Mouse (Mus musculus) layer of hippocampus, adult 9-11 months (tissue): ENCODE results near the gene Ass1.
A peak's percentile ranks its signal among the peaks of the same experiment; 100 is the strongest.

Source experiments
- DNase-seq: peaks from one replicate; pipeline ENCODE4 v3.0.0; 2022

The Ass1 gene

DNA sequence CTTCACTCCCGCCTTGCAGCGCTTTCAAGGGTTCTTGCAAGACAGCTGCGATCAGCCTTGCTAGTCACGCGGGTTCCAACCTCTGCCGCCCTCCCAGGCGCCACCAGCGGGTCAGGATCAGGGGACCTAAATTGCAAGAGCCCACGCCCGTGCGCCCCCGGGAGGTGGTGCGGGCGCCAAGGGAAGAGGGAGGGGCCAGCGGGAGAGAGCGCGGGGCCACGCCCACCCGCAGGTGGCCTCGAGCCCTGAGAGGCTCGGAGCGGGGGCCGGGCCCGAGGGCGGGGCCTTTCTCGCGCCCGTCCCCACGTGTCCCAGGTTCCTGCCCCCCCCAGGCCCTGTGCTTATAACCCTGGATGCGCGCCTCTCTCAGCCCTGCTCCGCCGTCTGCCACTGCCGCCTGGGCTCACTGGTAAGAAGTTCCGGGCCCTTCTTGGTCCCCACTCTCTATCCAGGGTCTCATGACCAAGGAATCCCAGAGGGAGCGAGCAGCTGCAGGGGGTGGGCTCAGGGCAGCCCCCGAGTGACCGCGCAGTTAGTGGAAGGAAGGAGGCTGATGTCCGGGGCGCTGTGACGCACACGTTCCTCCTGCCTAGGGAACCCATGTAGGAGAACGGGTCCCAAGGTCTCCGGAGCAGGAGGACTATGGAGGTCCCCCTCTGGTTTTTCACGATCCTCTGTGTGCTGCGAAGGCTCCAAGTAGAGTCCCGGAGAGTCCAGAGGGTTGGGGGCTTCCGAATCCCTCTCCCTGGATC, at the start of gene Ass1:
Gene Ass1, plus strand, starts transcription at position 277 of the 752 bp plus-strand sequence.
- peak; percentile 60 for DNase-seq

GRCm38 (mm10) chr2:31420914-31421313, 49.1 kb upstream of the Ass1 start:
- no peak for DNase-seq

DNA sequence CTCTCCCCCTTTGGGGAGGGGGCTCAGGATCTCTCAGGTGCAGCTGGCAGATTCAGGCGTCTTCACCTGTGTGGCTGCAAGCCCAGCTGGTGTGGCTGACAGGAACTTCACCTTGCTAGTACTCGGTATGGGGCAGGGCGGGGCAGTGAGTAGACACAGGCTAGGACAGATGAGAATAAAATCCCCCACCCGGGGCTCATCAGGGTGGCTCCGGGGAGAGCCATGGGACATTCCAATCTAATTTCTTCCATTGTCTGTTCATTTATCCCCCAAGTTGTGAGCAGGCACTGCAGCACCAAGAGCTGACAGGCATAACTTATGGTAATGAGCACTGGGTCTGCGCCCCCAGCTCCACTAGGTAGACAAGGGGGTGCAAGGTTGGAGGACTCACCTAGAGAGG, 47.4 kb upstream of the Ass1 start:
- no peak for DNase-seq

- DNase-seq: no peak
Measured at GRCm38 (mm10) chr2:31431477-31431876, 38.5 kb upstream of the Ass1 start.

DNA sequence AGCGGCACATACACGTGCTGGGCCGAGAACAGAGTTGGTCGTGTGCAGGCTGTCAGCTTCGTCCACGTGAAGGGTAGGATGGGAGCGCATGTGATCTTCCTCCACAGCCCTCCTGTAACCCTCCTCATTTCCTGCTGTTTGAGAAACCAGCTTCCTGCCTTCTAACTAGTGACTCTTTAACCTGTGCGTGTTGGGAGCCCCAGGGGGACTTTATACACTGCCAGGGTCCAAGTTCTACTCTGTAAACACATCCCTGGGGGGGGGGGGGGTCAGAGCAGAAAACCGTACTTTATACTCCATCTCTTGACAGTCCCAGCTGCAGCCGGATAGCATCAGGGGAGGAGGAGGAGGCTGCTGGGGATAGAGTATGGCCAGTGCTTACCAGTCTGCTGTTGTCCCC, 35.3 kb upstream of the Ass1 start:
- DNase-seq: no peak

DNA sequence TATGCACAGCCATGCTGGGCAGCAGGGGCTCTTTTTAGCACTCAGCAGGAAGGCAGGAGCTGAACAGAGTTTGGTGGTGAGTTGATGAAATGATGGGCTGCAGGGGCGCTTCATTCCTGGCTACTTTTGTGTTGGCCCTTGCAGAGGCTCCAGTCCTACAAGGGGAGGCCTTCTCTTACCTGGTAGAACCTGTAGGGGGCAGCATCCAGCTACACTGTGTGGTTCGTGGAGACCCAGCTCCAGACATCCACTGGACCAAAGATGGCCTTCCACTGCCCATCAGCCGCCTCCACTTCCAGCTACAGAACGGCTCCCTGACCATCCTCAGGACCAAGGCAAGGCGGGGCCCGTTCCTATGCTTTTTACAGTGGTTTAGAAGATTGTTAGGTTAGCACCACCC, 34.4 kb upstream of the Ass1 start:
- DNase-seq: no peak

GRCm38 (mm10) chr2:31437480-31438245, 32.3 kb upstream of the Ass1 start:
- DNase-seq: no peak

- DNase-seq: no peak
Measured at GRCm38 (mm10) chr2:31439576-31439975, 30.4 kb upstream of the Ass1 start.

DNA sequence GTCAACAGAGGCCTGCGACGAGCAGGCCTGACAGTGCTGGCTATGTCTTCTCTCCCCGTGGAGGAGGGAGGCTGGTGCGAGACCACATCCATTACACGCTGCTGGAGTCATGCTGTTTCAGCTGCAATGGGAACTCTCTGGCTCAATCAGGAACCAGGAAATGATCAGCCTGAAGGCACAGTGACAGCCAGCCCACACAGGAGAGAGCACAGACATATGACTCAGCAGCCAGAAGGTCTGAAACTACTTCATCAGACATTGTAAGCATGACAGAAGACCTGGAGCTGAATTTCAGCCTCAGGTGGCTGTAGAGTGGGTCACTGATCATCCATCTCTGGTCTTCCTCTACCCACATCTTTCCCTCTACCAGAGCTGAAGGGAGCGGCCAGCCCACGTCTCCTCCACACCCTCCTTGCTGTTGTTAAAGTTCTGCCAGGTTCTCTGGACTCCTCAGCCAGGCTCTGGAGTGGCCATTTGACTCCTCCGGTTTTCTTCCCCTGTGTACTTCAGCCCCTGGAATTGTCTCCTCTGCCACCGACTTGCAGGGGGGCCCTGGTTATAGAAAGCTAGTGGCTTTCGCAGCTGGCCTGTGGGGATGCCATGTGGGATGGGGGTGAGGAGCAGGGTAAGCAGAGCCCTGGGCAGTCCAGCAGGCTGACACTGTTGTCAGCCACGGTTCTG, 27.4 kb upstream of the Ass1 start:
- DNase-seq: peak; percentile 81

GRCm38 (mm10) chr2:31446036-31446435, 24.0 kb upstream of the Ass1 start:
- no peak for DNase-seq

GRCm38 (mm10) chr2:31446456-31446855, 23.6 kb upstream of the Ass1 start:
- DNase-seq: no peak

DNA sequence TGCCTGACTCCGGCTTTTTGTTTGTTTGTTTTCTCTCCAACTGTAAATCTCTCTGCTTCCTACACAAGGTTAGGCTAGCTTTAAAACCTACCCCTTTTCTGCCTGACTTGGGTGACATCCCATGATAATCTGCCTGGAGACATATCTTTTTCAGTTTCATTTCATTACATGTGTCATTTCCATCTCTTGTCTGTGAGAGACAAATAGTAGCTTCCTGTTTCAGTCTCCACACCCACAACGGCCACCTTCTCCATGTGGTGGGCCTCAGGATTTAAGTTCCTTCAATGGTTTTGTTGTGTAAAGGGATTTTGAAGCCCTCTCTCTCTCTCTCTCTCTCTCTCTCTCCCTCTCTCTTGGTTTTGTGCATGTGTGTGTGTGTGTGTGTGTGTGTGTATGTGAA, 22.5 kb upstream of the Ass1 start:
- DNase-seq: no peak

GRCm38 (mm10) chr2:31448756-31449440, 21.1 kb upstream of the Ass1 start:
- DNase-seq: no peak

DNA sequence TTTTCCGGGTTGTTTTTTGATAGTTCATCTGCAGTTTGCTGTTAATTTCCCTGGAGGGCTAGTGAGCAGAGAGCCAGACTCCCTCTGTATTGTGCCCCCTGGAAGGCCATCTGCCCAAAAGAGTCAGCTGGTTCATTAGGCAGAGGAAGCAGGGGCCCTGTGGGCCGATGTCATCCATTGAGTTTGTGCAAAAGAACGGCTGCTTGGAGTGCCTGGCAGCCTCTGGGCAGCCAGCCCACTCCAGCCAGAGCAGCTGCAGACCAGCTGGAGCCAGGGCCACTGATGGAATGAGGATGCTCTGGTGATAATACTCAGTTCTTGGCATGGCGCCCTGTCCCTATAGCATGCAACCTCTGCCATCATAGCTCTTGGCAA, 20.6 kb upstream of the Ass1 start:
- peak; percentile 82 for DNase-seq

DNA sequence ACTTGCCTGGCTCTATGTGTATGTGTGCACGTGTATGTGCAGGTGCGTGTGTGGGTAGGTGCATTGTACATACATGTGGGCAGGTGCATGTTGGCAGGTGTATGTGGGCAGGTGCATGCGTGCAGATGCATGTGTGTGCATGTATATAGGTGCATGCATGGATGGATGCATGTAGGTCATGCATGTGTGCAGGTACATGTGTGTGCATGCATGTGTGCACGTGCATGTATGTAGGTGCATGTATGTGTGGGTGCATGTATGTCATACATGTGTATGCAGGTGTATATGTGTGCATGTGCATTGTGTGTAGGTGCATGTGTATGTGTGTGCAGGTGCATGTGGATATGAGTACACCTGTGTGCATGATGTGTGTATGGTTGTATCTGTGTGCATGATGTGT, 20.1 kb upstream of the Ass1 start:
- no peak for DNase-seq

DNA sequence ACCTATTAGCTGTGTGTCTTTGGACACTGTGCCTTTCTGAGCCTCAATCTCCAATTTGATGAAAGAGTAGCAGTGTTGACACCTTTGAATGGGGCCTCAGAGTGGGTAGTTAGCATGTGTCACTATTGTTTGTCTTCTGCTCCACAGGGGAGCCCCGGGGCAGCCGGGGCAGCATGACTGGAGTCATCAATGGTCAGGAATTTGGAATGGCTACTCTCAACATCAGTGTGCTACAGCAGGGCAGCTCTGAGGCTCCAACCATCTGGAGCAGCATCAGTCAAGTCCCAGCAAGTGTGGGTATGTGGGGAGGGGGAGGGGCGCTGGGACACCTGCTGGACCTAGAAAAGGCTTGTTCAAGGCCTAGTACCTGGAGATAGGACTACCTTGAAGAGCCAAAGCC, 19.3 kb upstream of the Ass1 start:
- no peak for DNase-seq

- no peak for DNase-seq
Measured at GRCm38 (mm10) chr2:31451530-31451929, 18.5 kb upstream of the Ass1 start.

- no peak for DNase-seq
Measured at GRCm38 (mm10) chr2:31453011-31453410, 17.0 kb upstream of the Ass1 start.

DNA sequence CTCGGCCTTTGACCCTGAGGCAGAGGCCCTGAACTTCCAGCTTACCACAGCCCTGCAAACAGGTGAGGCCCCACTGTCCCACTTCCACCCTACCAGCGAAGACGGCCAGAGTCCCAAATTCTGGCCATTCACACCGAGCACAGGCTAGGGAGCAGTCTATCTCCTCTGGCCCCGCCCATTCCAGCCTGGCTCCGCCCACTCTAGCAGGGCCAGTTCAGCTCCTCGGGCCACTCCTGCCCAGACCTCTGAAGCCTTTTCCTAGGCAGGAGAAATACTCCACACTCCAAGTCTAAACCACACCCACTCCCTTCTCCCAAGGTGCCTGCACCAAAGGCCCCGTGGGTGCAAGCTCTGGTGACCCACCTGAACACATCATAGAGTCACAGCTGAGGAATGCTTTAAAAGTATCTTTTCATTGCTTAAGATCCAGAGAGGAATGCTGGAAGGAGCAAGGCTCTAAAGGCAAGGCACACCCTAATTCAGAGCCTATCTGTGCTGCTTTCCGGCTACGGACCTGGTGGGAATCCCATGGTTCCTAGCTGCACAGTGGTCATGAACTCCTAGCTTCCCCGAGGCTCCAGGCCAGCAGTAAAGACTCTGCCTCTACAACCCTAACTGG, 16.3 kb upstream of the Ass1 start:
- no peak for DNase-seq

- peak; percentile 35 for DNase-seq
Measured at GRCm38 (mm10) chr2:31454280-31454679, 15.7 kb upstream of the Ass1 start.

DNA sequence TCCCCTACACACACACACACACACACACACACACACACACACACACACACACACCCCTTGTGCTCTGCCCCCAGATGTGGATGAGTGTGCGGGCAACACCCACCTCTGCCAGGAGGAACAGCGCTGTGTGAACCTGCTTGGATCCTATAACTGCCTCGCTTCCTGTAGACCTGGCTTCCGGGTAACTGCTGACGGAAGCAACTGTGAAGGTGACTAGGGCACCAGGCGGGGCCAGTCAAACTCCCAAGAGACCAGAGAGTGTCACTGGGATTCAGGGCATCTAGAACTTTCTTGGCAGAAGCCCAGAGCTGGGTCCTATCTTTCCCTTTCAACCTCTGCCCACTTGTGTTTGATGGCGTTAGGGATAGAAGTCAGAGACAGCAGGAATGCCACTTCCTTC, 14.6 kb upstream of the Ass1 start:
- DNase-seq: no peak

DNA sequence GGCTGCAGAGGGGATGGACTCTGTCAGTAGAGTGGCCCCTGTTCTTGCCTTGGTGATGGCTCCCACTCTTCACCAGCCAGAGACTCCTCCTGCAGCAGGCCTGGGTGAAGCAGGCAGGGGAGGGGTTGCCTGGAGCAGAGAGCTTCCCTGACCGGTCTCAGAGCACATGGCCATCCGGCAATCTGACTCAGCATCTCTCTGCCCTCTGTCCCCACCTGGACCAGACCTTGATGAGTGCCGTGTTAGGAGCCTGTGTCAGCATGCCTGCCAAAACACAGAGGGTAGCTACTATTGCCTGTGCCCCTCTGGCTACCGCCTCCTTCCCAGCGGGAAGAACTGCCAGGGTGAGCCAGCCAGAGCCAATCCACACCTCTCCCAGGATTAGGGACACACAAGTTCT, 11.5 kb upstream of the Ass1 start:
- DNase-seq: no peak
